Mouse (Mus musculus) liver, embryonic 13.5 days (tissue): Measurements from ENCODE around the gene H2al1c. TPM values are rescaled to one million over a fixed set of nuclear protein-coding genes. Genes with fewer than 3 reads are reported as not detected.
"Not testable (repeated sequence)": the region's sequence is repeated elsewhere in the genome, so short reads cannot be mapped to it uniquely, and the experiment has no call there.

Experiments used
- ATAC-seq: fragments of 200-750 bp; cut with Nextera tagmentation; 2 replicates; pipeline ENCODE4 v1.8.0; 2017; ENCODE audit warnings: low read depth, mild to moderate bottlenecking, moderate number of reproducible peaks, moderate library complexity
- DNase-seq: peaks from one replicate; pipeline ENCODE4 v3.0.0; 2022
- H3K27ac ChIP-seq: fragments of 300-500 bp; sonication (generic); 2 replicates; pipeline ENCODE4 v1.5.1; 2015; ENCODE audit warnings: moderate library complexity, mild to moderate bottlenecking, inconsistent platforms
- H3K27me3 ChIP-seq: fragments of 300-500 bp; sonication (generic); 2 replicates; pipeline ENCODE4 v1.6.1; 2015; ENCODE audit warnings: mild to moderate bottlenecking, inconsistent platforms
- H3K36me3 ChIP-seq: fragments of 300-500 bp; sonication (generic); 2 replicates; pipeline ENCODE4 v1.6.1; 2015; ENCODE audit warnings: mild to moderate bottlenecking, inconsistent platforms
- H3K4me1 ChIP-seq: fragments of 300-500 bp; sonication (generic); replicated peaks from 2 replicates; pipeline ENCODE4 v1.6.1; 2015; ENCODE audit warnings: inconsistent platforms
- H3K4me2 ChIP-seq: fragments of 300-500 bp; sonication (generic); 2 replicates; pipeline ENCODE4 v1.6.1; 2015; ENCODE audit warnings: inconsistent platforms, mild to moderate bottlenecking, moderate library complexity
- H3K4me3 ChIP-seq: fragments of 300-500 bp; sonication (generic); replicated peaks from 2 replicates; pipeline ENCODE4 v1.5.1; 2015; ENCODE audit warnings: mild to moderate bottlenecking, inconsistent platforms
- H3K9ac ChIP-seq: fragments of 300-500 bp; sonication (generic); 2 replicates; pipeline ENCODE4 v1.6.1; 2015; ENCODE audit warnings: mild to moderate bottlenecking, inconsistent platforms
- H3K9me3 ChIP-seq: fragments of 300-500 bp; sonication (generic); replicated peaks from 2 replicates; pipeline ENCODE4 v1.6.1; 2016; ENCODE audit warnings: inconsistent platforms
- WGBS: fragments of 180-500 bp; shearing (Covaris S2); methylation state at CpG from one replicate; pipeline ENCODE4 v1.1.7; 2015; ENCODE audit not compliant: insufficient replicate concordance; 5-methylcytosine and 5-hydroxymethylcytosine counted together
- polyA plus RNA-seq: library from polyadenylated mRNA; unstranded; fragments of >200 nt; fragmentation: Nextera tagmentation; extraction: Ambion mirVana; gene quantifications from 2 replicates; pipeline ENCODE4 v1.2.1, GENCODE M21; 2015

H2al1c gene
- polyA plus RNA-seq, 1 experiment from 2014 or later = not detected

- H3K4me3 ChIP-seq = not testable (repeated sequence)
These were observed 6.2 kb downstream of the H2al1c start, which contains the start of gene H2al1e for GRCm38 (mm10) chrX:11311634-11312033. TSS of gene H2al1e (plus strand) at chrX:11311934.

GRCm38 (mm10) chrX:11314858-11315257, 9.4 kb downstream of the H2al1c start, which contains the start of gene H2al1f:
TSS of gene H2al1f (plus strand) at chrX:11315158.
- not testable (repeated sequence) for H3K27ac ChIP-seq, H3K4me2 ChIP-seq, DNase-seq, H3K36me3 ChIP-seq, H3K4me1 ChIP-seq, H3K4me3 ChIP-seq, H3K9ac ChIP-seq, H3K9me3 ChIP-seq, ATAC-seq, H3K27me3 ChIP-seq
- no CpG with 5 or more reads among the region's 6 CpGs for WGBS

More at GRCm38 (mm10) chrX:11311634-11312033, 6.2 kb downstream of the H2al1c start, which contains the start of gene H2al1e:
- not testable (repeated sequence) for H3K36me3 ChIP-seq, DNase-seq, H3K4me1 ChIP-seq, H3K9ac ChIP-seq, H3K27ac ChIP-seq, ATAC-seq, H3K4me2 ChIP-seq, H3K27me3 ChIP-seq, H3K9me3 ChIP-seq
- no CpG with 5 or more reads among the region's 3 CpGs for WGBS

GRCm38 (mm10) chrX:11317956-11318355, 12.5 kb downstream of the H2al1c start, which contains the start of gene H2al1g:
TSS of gene H2al1g (plus strand) at chrX:11318256.
- not testable (repeated sequence) for H3K4me2 ChIP-seq, ATAC-seq, H3K4me1 ChIP-seq, H3K27me3 ChIP-seq, H3K4me3 ChIP-seq, H3K9me3 ChIP-seq, H3K9ac ChIP-seq, DNase-seq, H3K36me3 ChIP-seq, H3K27ac ChIP-seq
- no CpG with 5 or more reads among the region's 3 CpGs for WGBS

GRCm38 (mm10) chrX:11321192-11321591, 15.7 kb downstream of the H2al1c start, which contains the start of gene H2al1h:
TSS of gene H2al1h (plus strand) at chrX:11321492.
- DNase-seq, H3K4me3 ChIP-seq, H3K27me3 ChIP-seq, H3K4me2 ChIP-seq, H3K36me3 ChIP-seq, H3K27ac ChIP-seq, H3K9ac ChIP-seq, ATAC-seq, H3K4me1 ChIP-seq, H3K9me3 ChIP-seq: not testable (repeated sequence)
- no CpG with 5 or more reads among the region's 6 CpGs for WGBS

- H3K27me3 ChIP-seq, H3K4me3 ChIP-seq, H3K27ac ChIP-seq, H3K36me3 ChIP-seq, ATAC-seq, H3K4me1 ChIP-seq, H3K9me3 ChIP-seq, H3K4me2 ChIP-seq, H3K9ac ChIP-seq, DNase-seq: not testable (repeated sequence)
- WGBS = 80% methylated on average over 1 of the region's 5 CpGs
These were observed 18.9 kb downstream of the H2al1c start, which contains the start of gene H2al1i for GRCm38 (mm10) chrX:11324359-11324758. TSS of gene H2al1i (plus strand) at chrX:11324659.

GRCm38 (mm10) chrX:11327522-11327921, 22.1 kb downstream of the H2al1c start, which contains the start of gene H2al1j:
TSS of gene H2al1j (plus strand) at chrX:11327822.
- not testable (repeated sequence) for H3K9ac ChIP-seq, H3K4me3 ChIP-seq, H3K4me2 ChIP-seq, ATAC-seq, H3K27me3 ChIP-seq, H3K4me1 ChIP-seq, DNase-seq, H3K36me3 ChIP-seq, H3K9me3 ChIP-seq, H3K27ac ChIP-seq
- WGBS = 65% methylated on average over 2 of the region's 2 CpGs

GRCm38 (mm10) chrX:11345762-11346161, 40.3 kb downstream of the H2al1c start:
- Histone ChIP-seq H3K4me1 (no peaks in the 10 kb centered on the region), H3K9me3 (no peaks in the 10 kb centered on the region), H3K36me3 (no peaks in the 10 kb centered on the region), H3K4me2 (no peak overlapping the region), H3K9ac (no peak overlapping the region), H3K4me3 (no peak overlapping the region), H3K27ac (no peak overlapping the region), H3K27me3 (no peaks in the 10 kb centered on the region)
- ATAC-seq = no peak
- no peak for DNase-seq
- WGBS = 65% methylated on average over 9 of the region's 9 CpGs

- Histone ChIP-seq H3K4me3 (no peak overlapping the region), H3K27me3 (no peaks in the 10 kb centered on the region), H3K36me3 (no peaks in the 10 kb centered on the region), H3K9me3 (no peaks in the 10 kb centered on the region), H3K4me1 (no peaks in the 10 kb centered on the region), H3K27ac (no peak overlapping the region), H3K9ac (no peak overlapping the region), H3K4me2 (no peak overlapping the region)
- DNase-seq = no peak
- no peak for ATAC-seq
- 80% methylated on average over 3 of the region's 3 CpGs for WGBS
These were observed 41.3 kb downstream of the H2al1c start for GRCm38 (mm10) chrX:11346756-11347155.

Other genes with a start within 250 kb of the H2al1c start
- gene H2al1a, start 6.4 kb upstream of the H2al1c start, polyA plus RNA-seq = not detected in 2 replicates
- gene H2al1b, start 3.2 kb upstream of the H2al1c start, polyA plus RNA-seq = not detected in 2 replicates
- not detected in 2 replicates for gene H2al1d, start 3.2 kb downstream of the H2al1c start, polyA plus RNA-seq
- gene H2al1e, start 6.3 kb downstream of the H2al1c start, polyA plus RNA-seq = not detected in 2 replicates
- gene H2al1f, start 9.5 kb downstream of the H2al1c start, polyA plus RNA-seq = not detected in 2 replicates
- gene H2al1g, start 12.6 kb downstream of the H2al1c start, polyA plus RNA-seq = not detected in 2 replicates
- not detected in 2 replicates for gene H2al1h, start 15.8 kb downstream of the H2al1c start, polyA plus RNA-seq
- not detected in 2 replicates for gene H2al1i, start 19.0 kb downstream of the H2al1c start, polyA plus RNA-seq
- gene H2al1j, start 22.2 kb downstream of the H2al1c start, polyA plus RNA-seq = not detected in 2 replicates